Mouse (Mus musculus): ENCODE data around the gene Tirap. TPM values are rescaled to one million over a fixed set of nuclear protein-coding genes. Genes with fewer than 3 reads are reported as not detected.

Tirap gene
- total RNA-seq (2021) = 10 to 100 TPM; 14.7 to 20.4 TPM
- long read RNA-seq, experiment 1, transcript Tirap-205 (7 exons, 1,783 nt) = major isoform, 5 of 9 reads
- long read RNA-seq, experiment 1, partial matches to known transcripts = 0 of 9 reads
- long read RNA-seq, experiment 1, other reads (novel, unspliced or antisense) = 2 of 9 reads
- long read RNA-seq, experiment 2, partial matches to known transcripts = 2 of 9 reads
- long read RNA-seq, experiment 2, other reads (novel, unspliced or antisense) = 3 of 9 reads

DNA sequence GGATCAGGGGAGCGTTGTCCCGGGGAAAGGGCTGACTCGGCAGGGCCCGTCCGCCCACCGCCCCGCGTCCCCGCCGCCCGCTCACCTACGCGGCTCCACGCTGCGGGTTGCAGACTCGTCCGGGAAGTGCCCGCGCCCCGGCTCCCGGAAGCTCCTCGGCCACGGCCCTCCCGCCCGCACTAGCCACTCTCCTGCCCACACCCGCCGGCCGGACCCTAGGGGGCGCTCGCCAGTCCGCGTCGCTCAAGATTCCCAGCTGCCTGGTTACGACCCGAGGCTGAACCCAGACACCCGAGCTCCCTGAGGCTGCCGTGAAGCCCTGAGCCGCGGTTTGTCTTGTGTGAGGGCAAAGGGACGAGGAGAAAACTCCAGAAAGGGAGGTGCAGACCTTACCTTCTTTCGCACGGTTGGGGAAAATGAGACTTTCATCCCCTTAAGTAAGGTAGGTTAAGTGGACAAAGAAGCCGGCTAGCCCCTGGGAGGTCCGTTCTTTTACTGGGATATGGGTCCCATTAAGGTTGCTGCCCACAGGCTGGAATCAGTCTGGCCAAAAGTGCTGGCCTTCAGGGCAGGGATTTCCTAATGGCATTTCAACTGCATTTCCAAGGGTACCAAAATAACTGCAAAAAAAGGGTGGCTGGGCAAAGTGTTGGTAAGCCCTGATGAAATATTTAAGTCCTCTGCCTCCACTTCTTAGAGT, at the start of gene Tirap, which contains the start of gene Srpr:
TSS of gene Tirap (minus strand) at position 520 of the 700 bp plus-strand sequence.
TSS of gene Srpr (plus strand) at position 404 of the 700 bp plus-strand sequence.
- DNase-seq = peak; percentile 91

DNA sequence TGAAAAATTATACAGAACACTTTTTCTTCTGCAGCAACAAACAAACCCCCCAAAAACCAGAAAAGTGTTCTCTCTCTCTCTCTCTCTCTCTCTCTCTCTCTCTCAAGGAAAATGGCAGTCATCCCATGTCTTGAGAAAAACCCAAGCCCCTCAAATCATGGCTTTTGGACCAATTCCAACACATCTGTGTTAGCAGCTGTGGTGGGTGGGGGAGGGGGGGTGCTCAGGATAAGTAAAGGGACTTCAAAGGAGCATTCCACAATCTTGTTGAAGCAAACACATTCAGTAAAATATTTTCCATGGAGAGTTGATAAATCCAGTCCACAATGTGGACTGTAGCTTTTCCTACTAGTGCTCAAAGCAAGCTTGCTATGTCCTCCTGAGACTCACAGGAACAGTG, 49.4 kb upstream of the Tirap start:
- DNase-seq = no peak

DNA sequence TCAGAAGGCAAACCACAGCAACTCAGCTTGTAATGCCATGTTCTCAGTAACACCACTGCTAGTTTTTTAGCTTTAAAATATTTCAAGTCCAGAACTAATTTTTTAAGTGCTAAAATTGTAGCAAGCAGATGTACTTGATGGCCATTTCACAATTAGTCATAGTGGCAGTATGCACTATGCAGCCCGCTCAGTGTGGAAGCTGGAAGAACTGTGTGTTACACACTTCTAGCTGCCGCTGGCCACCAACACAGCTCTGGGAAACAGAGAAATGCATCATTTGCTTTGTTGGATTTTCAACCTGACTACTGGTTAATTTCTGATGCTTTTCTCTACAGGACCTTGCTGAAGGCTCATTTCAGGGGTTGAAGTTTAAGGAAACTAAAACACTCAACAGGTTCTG, 47.3 kb upstream of the Tirap start:
- no peak for DNase-seq

DNA sequence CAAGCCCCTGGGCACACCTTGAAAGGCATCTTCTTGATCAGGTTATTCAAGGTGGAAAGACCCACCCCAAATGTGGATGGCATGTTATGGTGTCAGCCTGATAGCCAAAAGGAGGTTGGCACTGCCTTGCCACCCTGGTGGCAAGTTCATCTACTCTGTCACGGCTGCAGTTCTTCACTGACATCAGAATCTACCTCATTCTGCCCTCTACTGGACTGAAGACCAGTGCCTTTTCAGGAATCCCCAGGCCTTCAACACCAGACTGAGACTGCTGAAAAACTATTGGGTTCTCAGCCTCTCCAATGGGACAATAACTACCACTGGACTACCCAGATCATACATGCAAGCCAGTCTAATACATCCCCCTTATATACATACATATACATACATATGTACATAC, 39.6 kb upstream of the Tirap start:
- no peak for DNase-seq

DNA sequence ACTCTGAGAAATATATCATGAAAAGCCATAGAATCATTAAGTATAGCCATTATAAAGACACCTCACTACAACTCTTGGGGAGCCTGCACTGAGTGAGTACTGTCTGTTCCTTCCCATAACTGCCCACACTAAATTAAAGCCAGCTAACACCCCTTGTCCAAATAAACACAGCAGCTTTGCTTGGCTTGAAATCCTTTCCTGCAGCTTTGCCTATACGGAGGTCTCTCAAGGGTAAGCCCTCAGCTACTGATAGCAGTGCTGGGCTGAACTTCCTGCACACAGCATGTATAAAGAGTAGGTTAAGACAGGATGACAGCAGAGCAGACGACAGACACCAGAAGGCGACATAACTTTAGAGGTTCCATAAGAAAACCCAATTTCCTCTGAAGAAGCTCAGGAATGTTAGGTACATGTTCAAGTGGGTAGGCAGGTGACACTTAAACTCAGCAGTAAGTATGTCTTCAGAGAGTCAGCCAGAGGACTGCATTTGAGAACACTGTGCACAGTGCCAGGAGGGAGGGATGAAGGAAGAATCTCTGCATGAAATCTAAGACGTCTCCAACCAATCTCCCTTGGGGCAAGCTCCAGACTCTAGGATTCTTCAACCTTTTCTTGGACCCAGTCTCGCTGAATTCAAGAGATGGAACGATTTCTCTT, 39.0 kb upstream of the Tirap start:
- peak; percentile 22 for DNase-seq

DNA sequence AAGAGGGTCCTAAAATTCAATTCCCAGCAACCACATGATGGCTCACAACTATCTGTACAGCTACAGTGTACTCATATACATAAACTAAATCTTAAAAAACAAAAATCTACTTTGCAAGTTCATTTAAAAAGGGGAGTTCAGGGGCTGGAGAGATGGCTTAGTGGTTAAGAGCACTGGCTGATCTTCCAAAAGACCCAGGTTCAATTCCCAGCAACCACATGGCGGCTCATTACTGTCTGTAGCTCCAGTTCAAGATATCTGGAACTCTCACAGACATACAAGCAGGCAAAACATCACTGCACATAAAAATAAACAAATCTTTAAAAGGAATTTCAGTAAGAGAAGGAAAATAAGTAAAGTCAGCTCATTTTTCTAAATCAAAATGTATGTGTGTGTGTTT, 38.3 kb upstream of the Tirap start:
- DNase-seq = no peak

DNA sequence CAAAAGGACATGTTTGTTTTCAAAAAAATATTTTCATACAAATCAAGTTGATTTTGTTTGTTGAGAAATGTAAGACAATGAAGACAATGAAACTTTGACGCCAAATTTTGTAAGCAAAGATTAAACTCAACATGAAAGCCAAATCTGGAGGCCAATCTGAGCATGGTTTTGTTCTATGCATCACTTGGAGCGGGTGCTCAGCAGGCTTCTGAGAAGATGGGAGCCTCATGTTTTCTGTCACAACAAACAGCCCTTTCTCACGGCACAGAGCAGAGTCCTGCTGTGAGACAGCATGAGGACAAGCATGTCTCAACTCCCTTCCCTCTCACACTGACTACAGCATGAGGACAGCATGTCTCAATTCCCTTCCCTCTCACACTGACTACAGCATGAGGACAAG, 35.9 kb upstream of the Tirap start:
- no peak for DNase-seq

DNA sequence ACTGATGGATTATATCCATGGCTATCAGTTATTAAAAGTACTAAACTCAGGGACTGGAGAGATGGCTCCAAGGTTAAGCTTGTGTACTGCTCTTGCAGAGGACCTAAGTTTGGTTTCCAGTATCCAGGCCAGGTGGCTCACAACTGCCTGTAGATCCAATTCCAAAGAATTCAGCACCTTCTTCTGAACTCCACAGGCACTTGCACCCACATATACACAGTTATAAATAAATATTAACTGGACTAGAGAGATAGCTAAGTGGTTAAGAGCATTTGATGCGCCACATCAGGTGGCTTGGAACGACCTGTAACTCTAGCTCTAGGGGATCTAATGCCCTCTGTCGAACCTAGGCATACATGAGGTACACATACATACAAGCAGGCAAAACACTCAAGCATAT, 28.6 kb upstream of the Tirap start:
- DNase-seq = peak; percentile 57

DNA sequence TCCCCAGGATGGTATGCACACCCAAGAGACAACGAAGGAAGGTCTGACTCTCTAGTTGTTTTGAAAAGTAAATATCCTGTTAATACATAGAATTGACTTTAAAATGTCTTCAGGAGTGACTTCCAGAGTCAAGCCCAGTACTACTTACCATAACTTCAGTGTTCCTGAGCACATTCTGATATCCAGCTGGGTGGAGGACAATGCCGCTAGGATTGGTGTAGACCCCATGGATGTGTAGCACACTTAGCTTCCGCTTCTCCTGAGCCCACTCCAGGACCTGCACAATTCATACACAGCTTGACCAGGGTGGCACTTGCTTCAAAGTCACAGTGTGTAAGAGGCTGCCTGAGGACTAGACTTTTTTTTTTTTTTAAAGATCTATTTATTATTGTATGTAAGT, 23.4 kb upstream of the Tirap start:
- DNase-seq = no peak

DNA sequence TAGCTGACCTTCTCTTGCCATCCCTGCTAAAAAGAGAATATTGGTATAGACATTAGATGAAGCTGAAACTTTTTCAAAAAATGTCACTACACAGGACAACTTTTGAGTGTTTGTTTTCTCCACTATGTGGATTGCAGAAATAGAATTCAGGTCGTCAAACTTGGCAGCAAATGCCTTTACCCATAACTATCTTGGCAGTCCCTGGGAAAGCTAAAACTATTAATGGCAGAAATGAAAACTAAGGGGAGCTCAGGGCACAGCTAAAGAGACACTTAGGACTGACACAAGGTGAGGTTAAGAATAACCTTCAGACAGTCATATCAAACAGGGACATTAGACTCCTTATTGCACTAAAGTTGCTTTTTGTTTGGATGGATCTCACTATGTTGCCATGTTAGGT, 17.9 kb upstream of the Tirap start:
- DNase-seq = no peak

DNA sequence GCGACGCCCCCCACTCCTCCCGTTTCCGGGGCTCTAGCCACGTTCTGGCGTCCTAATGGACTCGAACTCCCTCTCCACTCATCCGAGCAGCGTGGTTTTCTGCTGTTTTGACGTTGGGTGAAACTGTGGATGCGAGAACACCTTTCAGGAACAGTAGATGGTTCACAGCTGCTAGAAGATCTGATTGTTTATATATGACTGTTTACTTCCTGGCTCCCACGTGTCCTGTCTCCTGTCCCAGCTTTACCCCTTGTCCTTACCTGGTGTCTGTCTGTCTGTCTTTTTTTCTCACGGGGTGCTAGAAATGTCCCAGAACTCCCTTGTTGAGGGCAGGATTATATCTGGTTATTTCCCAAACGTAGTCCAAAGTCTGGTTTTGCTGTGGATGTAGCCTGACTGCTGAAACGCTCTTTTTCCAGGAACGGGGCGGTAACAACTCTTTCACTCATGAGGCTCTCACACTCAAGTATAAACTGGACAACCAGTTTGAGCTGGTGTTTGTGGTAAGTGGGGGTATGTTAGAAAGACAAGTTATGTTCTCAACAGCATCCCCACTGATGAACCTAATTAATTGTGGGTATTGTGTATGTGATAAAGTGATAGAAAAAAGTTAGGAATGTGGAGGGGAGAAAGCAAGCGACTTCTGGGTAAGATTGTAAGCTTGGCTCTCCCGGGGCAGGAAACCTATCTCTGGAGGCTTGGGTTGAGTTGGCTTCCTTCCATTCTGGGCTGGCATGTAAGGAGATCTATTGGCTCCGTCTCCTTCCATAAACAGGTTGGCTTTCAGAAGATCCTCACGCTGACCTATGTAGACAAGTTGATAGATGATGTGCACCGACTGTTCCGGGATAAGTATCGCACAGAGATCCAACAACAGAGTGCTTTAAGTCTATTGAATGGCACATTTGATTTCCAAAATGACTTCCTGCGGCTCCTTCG, 11.8 kb upstream of the Tirap start:
- peak; percentile 55 for DNase-seq

DNA sequence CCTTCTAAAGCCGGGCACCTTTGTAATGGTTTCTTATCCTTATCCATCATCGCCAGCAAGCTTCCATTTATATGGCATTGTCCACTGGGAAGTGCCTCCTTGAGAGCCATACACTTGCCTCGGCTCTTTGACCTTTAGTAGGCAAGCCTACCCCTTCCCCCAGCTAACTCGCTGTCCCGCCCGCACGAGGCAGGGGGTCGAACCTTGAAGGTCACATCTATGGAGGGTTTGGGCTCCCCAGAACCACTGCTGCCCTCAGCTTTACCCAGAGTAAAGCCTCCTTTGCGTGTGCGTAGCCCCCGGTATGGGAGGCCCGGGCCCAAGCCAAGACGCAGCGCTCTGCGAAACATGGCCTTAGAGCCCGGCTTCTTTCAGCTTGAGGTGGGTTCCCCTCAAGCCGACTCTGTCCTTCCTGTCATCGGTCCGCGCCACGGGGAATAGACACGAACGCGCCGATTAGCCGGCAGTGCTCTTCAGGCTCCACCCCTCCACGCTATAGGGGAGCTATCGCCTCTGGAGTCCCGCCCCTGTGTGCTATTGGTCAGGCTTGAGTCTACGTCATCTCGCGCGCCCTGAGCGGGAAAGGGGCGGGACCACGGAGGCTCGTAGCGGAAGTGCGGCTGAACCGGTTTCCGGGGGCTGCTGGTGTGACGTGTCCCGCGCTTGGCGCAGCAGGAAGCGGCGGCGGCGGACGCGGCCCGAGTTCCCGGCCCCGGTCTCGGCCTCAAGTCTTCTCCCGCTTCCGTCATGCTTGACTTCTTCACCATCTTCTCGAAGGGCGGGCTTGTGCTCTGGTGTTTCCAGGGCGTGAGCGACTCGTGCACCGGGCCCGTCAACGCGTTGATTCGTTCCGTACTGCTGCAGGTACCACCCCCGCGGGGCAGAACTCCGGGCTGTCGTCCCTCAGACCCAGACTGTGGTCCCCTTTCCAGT, 10.7 kb upstream of the Tirap start, which contains the start of gene Foxred1:
TSS of gene Foxred1 (minus strand) at position 514 of the 933 bp plus-strand sequence.
- DNase-seq = peak; percentile 99

DNA sequence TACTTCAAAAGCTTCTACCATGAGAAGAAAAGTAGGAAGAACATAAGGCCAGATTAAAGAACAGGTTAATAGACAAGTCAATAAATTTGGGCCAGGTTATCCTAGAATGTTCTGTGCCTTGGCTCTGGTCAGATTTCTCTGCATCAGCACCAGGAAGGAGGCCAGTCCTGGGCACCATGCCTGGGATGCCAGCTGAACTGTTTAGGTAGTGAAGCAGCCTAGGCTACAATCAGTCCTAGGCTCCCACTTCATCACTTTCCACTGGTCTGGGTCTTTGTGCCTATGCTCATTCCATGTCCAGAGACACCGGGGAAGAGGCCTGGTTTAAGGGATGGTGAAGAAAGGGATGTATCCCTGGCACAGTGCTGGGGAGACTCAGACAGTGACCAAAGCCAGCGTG, 4.3 kb upstream of the Tirap start:
- peak; percentile 79 for DNase-seq

DNA sequence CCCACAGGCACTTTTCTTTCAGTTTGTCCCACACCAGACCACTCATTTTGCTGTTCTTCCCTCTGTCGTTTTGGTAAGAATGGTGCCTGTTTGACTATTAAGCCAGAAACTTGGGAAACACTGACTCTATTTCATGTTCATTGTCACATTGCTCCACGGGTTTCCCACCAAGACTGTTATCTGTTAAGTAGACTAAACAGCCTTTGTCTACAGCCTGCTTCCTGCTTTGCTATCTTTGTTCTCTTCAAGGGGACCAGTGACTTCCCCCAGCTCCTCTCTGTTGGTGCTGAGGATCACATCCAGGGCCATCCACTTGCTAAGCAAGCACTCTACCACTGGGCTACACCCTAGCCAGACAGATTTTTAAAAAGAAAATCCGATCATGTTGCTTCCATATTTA, 3.4 kb upstream of the Tirap start:
- DNase-seq = no peak

DNA sequence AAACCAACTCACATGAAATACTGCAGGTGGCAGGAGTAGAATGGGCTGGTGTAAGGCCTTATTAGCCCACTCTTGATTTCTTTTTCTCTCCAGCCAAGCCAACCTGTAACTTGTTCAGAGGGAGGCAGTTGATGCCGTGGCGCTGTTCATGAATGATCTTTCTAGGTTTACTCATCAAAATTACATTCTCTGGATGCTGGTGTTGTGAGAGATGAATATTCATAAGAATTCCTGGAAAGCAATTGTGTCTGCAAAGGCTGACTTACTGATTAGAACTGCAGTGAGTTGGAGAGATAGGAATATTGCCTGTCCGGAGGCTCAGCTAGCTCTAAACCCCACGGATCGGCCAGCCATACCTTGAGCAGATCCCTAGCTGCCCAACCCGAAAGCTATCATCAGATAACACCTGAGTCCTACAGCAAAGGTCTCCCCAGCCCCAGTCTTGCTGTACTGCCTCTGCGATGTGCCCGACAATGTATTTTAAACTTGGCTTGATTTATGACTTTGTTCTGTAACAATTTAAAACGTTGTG, 504 bp upstream of the Tirap start:
- no peak for DNase-seq

DNA sequence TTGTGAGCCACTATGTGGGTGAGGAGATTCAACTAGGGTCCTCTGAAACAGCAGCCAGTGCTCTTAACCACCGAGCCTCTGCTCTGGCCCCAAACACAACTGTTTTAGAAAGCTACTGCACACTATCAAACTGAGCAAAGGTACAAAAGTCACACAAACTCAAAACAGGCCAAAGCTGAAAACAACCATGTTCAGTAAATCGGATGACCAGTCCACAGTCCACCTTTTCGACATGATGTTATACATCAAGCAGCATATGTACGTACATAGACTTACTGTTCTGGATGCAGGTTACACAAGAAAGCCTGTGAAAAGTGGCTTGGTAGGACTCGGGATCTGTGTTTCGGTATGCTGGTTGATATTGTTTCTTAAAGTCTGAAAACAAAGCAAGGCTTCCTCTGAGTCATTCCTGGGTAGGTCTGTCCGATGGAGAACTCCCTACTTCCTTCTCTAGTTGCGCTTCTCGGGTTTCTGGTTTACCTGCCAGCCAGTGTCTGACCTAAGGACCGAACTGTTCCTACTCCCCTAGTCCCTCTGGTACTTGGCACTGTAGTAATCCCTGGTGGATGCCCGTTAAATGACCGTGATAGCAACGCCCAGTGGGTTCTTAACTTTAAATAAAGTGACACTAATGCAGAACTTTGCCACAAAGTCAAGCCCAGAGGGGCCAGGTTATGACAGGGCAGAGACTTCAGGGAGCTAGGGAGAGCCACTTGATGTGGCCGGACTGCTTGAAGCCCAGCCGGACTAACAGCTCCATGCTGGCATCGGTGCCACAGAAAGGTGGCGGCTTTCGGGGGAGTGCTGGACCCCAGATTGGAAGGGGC, 933 bp downstream of the Tirap start:
- DNase-seq = no peak

DNA sequence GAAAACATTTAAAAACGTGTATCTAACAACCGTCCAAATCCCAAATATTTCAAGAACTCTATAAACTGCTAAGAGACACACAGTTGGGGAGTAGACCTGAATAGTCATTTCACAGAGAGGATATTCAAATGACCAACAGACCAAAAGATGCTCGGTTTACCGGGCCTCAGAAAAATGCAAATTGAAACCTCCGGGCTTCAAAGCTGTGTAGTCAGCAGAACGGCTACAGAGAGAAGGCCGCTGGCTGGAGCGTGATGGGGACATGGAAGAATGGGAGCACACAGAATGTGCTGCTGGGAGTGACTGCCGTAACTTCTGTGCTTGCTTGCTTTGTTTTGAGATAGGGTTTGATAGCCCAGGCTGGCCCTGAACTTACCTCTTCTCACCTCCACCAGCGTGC, 1.7 kb downstream of the Tirap start:
- no peak for DNase-seq

DNA sequence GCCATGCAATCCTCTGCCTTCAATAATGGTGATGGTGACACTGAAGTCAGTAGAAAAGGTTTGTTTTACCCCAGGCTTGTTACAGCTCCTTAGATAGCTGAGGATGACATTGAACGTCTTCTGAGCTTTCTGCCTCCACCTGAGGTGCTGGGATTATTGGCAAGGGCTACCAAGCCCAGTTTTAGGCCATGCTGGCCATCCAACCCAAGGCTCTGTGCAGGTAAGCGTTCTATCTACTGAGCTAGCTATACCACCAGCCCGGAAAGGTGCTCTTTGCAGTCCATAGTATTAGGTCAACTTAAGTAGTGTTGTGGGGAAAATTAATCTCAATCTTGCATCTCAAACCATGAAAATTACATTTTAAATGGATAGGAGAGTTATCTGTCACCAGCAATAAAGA, 2.5 kb downstream of the Tirap start:
- DNase-seq = no peak

DNA sequence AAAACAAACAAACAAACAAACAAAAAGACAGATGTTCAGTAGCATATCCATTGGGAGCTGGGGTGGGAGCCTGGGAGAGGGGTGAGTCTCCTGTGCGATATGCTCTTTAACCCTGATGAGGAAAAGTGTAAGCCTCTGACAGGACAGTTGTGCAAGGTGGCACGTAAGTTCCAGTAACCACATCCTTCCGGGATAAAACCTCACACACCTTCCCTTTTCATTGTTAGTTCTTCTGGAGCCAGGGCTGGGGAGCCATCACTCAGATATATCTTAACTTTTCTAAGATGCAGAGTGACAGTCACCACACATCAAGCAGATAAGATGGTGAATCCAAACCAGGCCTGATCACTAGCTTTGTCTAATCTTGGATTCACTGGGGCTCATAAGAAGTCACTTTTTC, 6.0 kb downstream of the Tirap start:
- no peak for DNase-seq

DNA sequence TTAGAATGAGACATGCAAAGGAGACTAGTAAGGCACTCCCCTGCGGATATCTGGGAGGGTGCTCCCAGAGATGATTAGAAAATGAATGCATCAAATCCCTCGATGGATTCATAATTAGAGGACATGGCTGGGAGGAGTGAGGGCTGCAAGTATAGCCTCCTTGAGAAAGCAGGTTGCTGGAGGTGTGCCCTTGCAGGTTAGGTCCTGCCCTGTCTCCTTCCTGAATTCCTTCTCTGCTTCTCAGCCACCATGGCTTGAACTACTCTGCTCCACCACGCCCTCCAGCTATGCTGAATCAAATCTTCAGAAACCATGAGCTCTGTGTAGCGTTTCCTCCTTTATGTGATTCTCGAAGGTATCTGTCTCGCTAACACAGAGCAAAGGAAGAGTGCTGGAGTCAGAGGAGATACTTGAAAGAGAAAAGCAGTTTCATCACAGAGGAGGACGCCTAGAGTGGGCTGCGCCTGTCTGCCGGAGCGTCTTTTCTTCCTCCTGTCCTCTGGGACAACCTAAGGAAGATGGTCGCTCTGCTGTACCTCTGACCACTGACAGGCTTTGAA, 7.0 kb downstream of the Tirap start:
- DNase-seq = no peak

Data from gastrocnemius, postnatal 25 days (tissue).